Mouse (Mus musculus) cerebellum, adult 9-11 months (tissue): Measurements from ENCODE around the gene Gm10352.
"Not testable (repeated sequence)": the region's sequence is repeated elsewhere in the genome, so short reads cannot be mapped to it uniquely, and the experiment has no call there.

Source experiments
- DNase-seq: peaks from one replicate; pipeline ENCODE4 v3.0.0; 2022

The Gm10352 gene

GRCm38 (mm10) chrY:2900689-2901088 is at the start of gene Gm10352:
Gm10352 (plus strand) TSS chrY:2900989.
- DNase-seq, result not testable (repeated sequence)

GRCm38 (mm10) chrY:2932282-2932681 is 31.5 kb downstream of the Gm10352 start, which contains the start of gene Gm29289:
Gm29289 (plus strand) TSS chrY:2932582.
- not testable (repeated sequence) for DNase-seq
